Mouse (Mus musculus) forebrain, embryonic 12.5 days (tissue): ENCODE results near the gene Tnr. TPM values are rescaled to one million over a fixed set of nuclear protein-coding genes. Genes with fewer than 3 reads are reported as not detected.

Source experiments
- ATAC-seq: fragments of 200-750 bp; cut with Nextera tagmentation; 2 replicates; pipeline ENCODE4 v1.8.0; 2017; ENCODE audit warnings: moderate TSS enrichment; ENCODE audit not compliant: low FRiP score
- H3K27ac ChIP-seq: fragments of 300-500 bp; sonication (generic); 2 replicates; pipeline ENCODE4 v1.5.1; 2016; ENCODE audit warnings: mild to moderate bottlenecking
- H3K27me3 ChIP-seq: fragments of 300-500 bp; sonication (generic); 2 replicates; pipeline ENCODE4 v1.6.1; 2016; ENCODE audit warnings: mild to moderate bottlenecking
- H3K36me3 ChIP-seq: fragments of 300-500 bp; sonication (generic); replicated peaks from 2 replicates; pipeline ENCODE4 v1.6.1; 2016; ENCODE audit warnings: mild to moderate bottlenecking
- H3K4me1 ChIP-seq: fragments of 300-500 bp; sonication (generic); 2 replicates; pipeline ENCODE4 v1.6.1; 2016
- H3K4me2 ChIP-seq: fragments of 300-500 bp; sonication (generic); 2 replicates; pipeline ENCODE4 v1.6.1; 2016; ENCODE audit warnings: mild to moderate bottlenecking, moderate library complexity
- H3K4me3 ChIP-seq: fragments of 300-500 bp; sonication (generic); replicated peaks from 2 replicates; pipeline ENCODE4 v1.5.1; 2016; ENCODE audit warnings: mild to moderate bottlenecking
- H3K9ac ChIP-seq: fragments of 300-500 bp; sonication (generic); 2 replicates; pipeline ENCODE4 v1.6.1; 2016; ENCODE audit warnings: mild to moderate bottlenecking
- H3K9me3 ChIP-seq: fragments of 300-500 bp; sonication (generic); 2 replicates; pipeline ENCODE4 v1.6.1; 2016
- WGBS: fragments of 180-500 bp; shearing (Covaris S2); methylation state at CpG from one replicate; pipeline ENCODE4 v1.1.7; 2016; 5-methylcytosine and 5-hydroxymethylcytosine counted together
- polyA plus RNA-seq: library from polyadenylated mRNA; unstranded; fragments of >200 nt; fragmentation: Nextera tagmentation; extraction: Ambion mirVana; gene quantifications from 2 replicates; pipeline ENCODE4 v1.2.1, GENCODE M21; 2016

The Tnr gene
- polyA plus RNA-seq, 1 experiment from 2014 or later = 0.75 TPM

DNA sequence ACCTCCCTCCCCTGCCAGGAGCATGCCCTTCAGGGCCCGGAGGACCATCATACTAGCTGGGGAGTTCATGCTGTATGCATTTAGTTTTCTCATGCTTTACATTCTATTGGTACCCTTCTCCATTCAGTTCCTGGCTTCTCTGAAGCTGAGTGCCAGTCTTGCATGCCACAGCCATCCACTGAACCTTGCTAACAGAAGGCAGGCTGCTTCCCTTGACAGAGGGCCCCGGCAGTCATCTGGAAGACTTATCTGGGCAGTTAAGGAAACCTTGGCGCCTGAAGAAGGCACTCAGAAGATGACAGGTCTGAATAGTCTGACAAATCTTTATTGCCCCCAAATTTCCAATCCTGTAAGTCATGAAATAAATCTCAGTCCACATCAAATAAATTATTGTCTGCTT, 131.7 kb downstream of the Tnr start:
- no peak for ATAC-seq
- H3K9me3 ChIP-seq = no peaks in the 10 kb centered on the region
- no peak overlapping the region for H3K4me2 ChIP-seq
- no peaks in the 10 kb centered on the region for H3K36me3 ChIP-seq
- H3K4me3 ChIP-seq = no peak overlapping the region
- 90% methylated on average over 3 of the region's 3 CpGs for WGBS
- H3K4me1 ChIP-seq = peaks cover 18% of the 10 kb centered on the region
- H3K9ac ChIP-seq = no peak overlapping the region
- H3K27ac ChIP-seq = no peak overlapping the region
- H3K27me3 ChIP-seq = no peaks in the 10 kb centered on the region

DNA sequence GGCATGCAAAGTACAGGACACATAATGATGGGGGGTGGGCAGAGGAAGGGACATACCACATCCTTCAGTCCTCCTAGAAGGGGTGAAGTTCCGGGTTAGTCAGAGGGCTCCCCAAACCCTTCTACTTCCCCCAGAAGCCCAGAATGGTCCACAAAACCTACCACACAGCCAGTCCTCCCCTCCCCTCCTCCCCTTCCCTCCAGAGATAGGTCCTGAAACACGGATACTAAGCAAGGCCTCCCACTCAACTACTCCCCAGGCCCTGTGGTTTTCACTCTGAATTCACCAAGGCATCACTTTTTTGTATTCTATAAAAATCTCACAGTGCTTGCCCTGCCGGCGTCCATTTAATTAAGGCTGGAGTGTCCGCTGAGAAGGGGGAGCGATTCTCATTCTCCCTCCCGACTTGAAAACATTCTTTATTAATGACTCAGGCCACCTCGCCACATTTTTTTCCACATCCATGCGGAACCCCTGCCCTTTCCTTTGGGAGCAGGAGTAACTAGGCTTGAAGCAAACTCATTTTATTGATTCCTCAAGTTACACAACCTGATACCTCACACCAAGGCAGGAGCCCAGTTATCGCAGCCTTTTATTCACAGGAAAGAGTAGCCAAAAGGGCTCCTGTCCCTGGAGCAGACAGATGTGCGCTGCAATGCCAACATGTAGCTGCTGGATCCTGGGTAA, 134.4 kb downstream of the Tnr start:
- no peaks in the 10 kb centered on the region for H3K9me3 ChIP-seq
- H3K4me2 ChIP-seq = no peak overlapping the region; the same call in 1 of the 2 replicates
- ATAC-seq = 0 out of 2 replicates have a peak, but pooled peaks have one; percentile 27
- no peaks in the 10 kb centered on the region for H3K36me3 ChIP-seq
- peaks cover 20% of the 10 kb centered on the region for H3K4me1 ChIP-seq
- H3K9ac ChIP-seq = no peak overlapping the region
- H3K27me3 ChIP-seq = no peaks in the 10 kb centered on the region
- no peak overlapping the region for H3K27ac ChIP-seq
- 18% methylated on average over 11 of the region's 11 CpGs for WGBS
- H3K4me3 ChIP-seq = no peak overlapping the region

DNA sequence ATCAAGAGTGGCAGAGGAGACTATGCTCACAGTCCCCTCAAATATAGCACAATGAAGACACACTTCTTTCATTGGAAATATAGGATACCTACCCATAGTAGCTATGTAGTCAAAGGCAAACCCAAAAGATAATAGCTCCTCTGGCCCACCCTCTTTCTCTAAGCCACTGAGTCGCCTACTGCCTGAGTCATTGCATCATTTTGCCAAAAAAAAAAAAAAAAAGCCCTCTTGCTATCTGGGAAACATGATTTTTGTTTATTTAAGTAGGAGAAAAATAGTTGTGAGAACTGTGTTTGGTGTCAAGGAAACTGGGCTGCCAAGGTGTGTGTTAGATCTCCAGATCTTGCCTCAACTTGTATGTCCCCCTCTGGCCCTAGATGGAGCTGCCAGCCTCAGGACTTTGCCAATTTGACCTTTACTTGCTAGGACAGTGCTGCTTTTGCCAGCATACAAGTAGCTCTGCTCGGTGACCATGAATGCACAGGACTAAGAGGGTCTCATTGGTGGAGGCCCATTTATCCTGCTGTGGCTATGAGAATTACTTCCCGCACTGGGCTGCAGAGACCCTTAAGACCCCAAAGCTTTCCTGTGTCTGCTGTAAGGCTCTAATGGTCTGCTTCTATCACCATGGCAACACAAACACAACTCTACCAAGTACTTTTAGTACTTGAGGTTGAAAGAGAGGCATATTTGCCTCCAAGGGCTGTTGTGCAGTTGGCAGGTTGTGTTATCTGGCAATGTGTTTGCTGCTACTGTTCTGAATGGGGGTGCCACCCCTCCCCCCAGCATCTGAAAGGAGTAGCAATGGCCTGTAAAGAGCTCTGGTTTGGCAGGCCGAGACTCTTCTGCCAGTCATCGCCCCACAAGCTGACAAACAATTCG, 137.3 kb downstream of the Tnr start:
- Histone ChIP-seq H3K9ac (no peak overlapping the region), H3K9me3 (no peaks in the 10 kb centered on the region), H3K36me3 (no peaks in the 10 kb centered on the region), H3K27me3 (no peaks in the 10 kb centered on the region), H3K27ac (no peak overlapping the region), H3K4me2 (no peak overlapping the region), H3K4me3 (no peak overlapping the region), H3K4me1 (peaks cover 20% of the 10 kb centered on the region)
- ATAC-seq = peak; percentile 37; the same call in 1 of the 2 replicates
- WGBS = 51% methylated on average over 6 of the region's 6 CpGs

DNA sequence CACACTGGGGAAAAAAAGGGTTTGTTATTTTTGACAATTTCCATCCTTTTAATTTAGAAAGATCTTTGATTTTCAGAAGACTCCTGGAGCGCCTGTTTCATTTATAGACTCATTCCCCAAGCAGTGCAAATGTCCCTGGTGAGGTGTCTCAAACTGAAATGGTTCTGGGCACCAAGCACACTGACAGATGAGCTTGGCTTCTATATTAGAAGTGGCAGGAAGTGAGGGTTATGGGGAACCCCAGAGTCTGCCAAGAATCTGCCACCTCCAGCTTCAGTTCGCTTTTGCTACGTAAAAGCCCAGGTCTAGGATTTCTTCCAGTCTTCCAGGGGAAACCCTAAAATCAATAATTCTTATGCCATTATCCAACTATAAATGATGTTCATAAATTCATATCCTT, 140.9 kb downstream of the Tnr start:
- H3K9me3 ChIP-seq = no peaks in the 10 kb centered on the region

DNA sequence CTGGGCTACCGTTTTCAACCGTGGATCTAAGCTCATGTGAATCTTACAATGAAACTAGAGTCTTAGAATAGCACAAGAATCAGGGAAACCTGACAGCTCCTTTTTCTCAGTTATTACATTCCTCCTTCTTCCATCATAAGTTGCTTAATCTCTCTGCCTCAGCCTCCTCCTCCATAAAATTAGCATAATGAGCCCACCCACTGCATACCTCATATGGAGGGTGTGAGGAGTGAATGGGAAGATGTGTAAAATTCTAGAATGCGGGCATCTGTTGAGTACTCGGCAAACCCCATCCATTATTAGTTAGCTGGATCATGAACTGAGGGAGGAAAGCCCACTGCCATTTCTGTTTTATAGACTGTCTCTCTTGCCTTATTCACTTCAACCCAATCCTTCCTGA, 141.4 kb downstream of the Tnr start:
- Histone ChIP-seq H3K9ac (no peak overlapping the region), H3K4me2 (no peak overlapping the region), H3K4me3 (no peak overlapping the region), H3K27ac (no peak overlapping the region), H3K27me3 (no peaks in the 10 kb centered on the region), H3K36me3 (no peaks in the 10 kb centered on the region), H3K4me1 (peaks cover 6% of the 10 kb centered on the region), H3K9me3 (no peaks in the 10 kb centered on the region)
- 81% methylated on average over 4 of the region's 4 CpGs for WGBS
- ATAC-seq = no peak

More for the DNA sequence above, 140.9 kb downstream of the Tnr start:
- ATAC-seq = no peak
- H3K4me2 ChIP-seq = no peak overlapping the region
- WGBS = 89% methylated on average over 3 of the region's 3 CpGs
- H3K9ac ChIP-seq = no peak overlapping the region
- H3K27me3 ChIP-seq = no peaks in the 10 kb centered on the region
- H3K4me3 ChIP-seq = no peak overlapping the region
- H3K27ac ChIP-seq = no peak overlapping the region
- H3K36me3 ChIP-seq = no peaks in the 10 kb centered on the region
- H3K4me1 ChIP-seq = peaks cover 6% of the 10 kb centered on the region

DNA sequence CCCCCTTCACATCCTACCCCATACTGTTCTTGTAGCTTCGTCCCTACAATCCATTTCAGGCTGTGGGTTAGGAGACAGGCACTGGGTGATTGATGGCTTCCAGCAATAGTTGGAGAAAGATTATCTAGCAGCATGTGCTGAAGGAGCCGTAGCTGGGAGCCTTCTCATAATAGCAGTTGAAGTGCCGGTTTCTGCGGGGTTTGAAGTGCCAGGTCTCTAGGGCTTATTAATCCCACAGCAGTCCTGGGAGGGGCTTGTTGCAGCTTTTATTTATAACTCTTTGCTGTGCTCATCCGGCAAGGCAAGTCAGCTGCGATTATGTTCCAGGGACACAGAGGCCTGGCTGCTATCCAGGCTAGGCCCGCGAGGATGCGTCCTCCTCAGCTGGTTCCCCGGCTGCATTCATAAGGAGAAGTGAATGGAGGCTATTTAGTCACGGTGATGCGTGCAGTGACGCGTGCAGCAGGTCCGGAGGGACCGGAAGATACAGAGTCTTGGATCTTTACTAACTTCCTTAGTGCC, 147.1 kb downstream of the Tnr start:
- Histone ChIP-seq H3K4me2 (peak overlapping the region; percentile 33), H3K9ac (peak overlapping the region; percentile 4; the same call in 1 of the 2 replicates), H3K9me3 (no peaks in the 10 kb centered on the region), H3K27me3 (no peaks in the 10 kb centered on the region), H3K4me3 (no peak overlapping the region; the same call in 1 of the 2 replicates), H3K27ac (peak overlapping the region; percentile 36; the same call in 1 of the 2 replicates), H3K4me1 (peaks cover 14% of the 10 kb centered on the region), H3K36me3 (no peaks in the 10 kb centered on the region)
- ATAC-seq = peak; percentile 74
- WGBS = 16% methylated on average over 16 of the region's 16 CpGs

DNA sequence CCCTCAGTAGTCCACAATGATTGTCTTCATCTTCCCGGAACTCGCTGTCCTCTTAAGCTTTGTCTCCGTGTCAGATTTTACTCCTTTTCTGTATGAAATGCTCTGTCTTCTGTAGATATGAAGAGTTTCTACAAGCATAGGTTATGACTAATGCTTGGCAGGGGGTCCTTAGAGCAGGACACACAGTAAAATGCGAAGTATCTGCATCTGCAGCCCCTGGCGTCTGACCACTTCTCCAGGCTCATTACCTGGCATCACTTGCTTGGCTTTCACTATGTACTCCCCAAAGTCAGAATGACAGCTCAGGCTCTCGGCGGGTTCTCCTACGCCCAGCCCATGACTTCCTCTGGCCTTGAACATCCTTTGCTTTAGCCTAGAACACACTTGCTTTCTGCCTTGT, 147.6 kb downstream of the Tnr start:
- WGBS = 83% methylated on average over 8 of the region's 8 CpGs
- no peak overlapping the region for H3K9ac ChIP-seq
- H3K27ac ChIP-seq = peak overlapping the region; percentile 36; the same call in 1 of the 2 replicates
- H3K4me2 ChIP-seq = peak overlapping the region; percentile 33
- ATAC-seq = no peak
- H3K36me3 ChIP-seq = no peaks in the 10 kb centered on the region
- H3K4me3 ChIP-seq = no peak overlapping the region
- H3K9me3 ChIP-seq = no peaks in the 10 kb centered on the region
- H3K4me1 ChIP-seq = peaks cover 14% of the 10 kb centered on the region
- H3K27me3 ChIP-seq = no peaks in the 10 kb centered on the region

DNA sequence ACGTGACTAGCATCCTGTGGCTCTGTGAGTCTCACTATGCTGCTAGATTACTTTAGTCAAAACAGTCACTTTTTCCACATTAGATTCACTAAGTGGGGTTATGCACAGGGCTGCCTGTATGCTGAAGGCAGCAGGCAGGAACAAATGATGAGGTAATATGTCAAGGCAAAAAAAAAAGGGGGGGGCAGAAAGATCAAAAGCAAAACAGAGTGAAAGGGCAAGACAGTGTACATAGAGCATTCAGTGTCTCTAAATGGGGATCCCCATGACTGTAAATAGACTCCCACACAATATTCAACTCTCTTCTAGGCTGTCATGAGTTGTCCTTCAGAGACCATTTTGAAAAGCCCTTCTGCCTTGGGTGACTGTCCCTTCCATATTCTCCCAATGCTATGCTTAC, 150.7 kb downstream of the Tnr start:
- Histone ChIP-seq H3K36me3 (no peaks in the 10 kb centered on the region), H3K4me3 (no peak overlapping the region), H3K27me3 (no peaks in the 10 kb centered on the region), H3K9ac (no peak overlapping the region), H3K27ac (no peak overlapping the region), H3K9me3 (no peaks in the 10 kb centered on the region), H3K4me2 (no peak overlapping the region), H3K4me1 (peaks cover 14% of the 10 kb centered on the region)
- 60% methylated on average over 1 of the region's 1 CpGs for WGBS
- no peak for ATAC-seq

DNA sequence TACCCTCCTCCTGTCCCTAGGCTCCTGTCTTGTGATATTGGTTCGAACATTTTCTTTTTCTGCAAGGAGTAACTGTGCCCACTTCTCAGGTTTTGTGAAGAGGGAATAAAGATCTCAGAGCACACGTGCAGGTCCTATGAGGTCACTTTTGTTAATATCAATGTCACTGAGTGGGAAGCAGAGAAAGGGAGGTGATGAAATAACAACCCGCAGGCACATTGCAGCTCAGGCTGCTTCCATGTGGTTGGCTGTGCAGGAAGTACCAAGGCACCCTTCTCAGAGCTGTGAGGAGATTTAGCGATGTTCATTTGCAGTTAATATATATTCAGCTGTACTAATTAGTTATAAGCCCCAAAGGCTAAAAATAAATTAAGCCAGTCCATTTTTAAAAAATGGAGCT, 151.9 kb downstream of the Tnr start:
- no peak for ATAC-seq
- H3K9ac ChIP-seq = no peak overlapping the region
- H3K4me1 ChIP-seq = peaks cover 9% of the 10 kb centered on the region
- H3K27me3 ChIP-seq = no peaks in the 10 kb centered on the region
- H3K27ac ChIP-seq = no peak overlapping the region
- H3K4me2 ChIP-seq = no peak overlapping the region
- no peak overlapping the region for H3K4me3 ChIP-seq
- 75% methylated on average over 4 of the region's 4 CpGs for WGBS
- H3K9me3 ChIP-seq = no peaks in the 10 kb centered on the region
- no peaks in the 10 kb centered on the region for H3K36me3 ChIP-seq

DNA sequence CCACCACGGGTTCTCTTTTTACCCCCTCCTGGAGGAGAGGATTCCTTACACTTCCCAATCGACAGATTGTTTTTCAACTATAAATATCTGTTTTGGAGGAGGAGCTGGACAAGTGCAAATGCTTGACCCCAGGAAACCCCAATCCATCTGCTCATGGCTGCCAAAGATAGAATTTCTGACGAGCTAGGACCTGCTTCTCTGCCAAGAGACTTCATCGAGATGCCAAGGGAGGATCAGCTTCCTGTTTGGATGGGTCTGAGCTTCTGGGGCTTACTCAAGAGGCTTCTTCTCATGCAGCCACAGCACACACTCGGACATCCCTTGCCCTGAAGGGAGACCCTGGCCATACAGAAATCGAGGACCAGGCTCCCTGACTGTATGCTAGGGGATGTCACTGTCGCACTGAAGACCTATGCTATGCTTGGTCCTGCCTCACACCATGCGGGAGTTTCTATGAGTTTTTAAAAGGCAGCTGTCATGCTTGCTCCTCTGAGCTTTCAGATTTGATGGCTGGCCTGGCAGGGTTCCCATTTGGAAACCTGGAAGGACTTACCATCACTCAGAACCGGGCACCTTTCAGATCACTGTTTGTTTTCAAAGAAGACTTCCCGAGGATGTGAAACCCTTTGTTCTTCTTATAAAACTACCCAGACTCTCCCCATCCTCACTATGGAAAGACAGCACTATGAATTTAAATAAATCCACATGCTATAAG, 154.8 kb downstream of the Tnr start:
- Histone ChIP-seq H3K4me3 (no peak overlapping the region), H3K9me3 (no peaks in the 10 kb centered on the region), H3K9ac (no peak overlapping the region), H3K4me1 (0 out of 2 replicates have a peak, but pooled peaks cover 2% of the 10 kb centered on the region), H3K27ac (no peak overlapping the region), H3K27me3 (no peaks in the 10 kb centered on the region), H3K36me3 (no peaks in the 10 kb centered on the region), H3K4me2 (no peak overlapping the region)
- 76% methylated on average over 10 of the region's 10 CpGs for WGBS
- ATAC-seq = no peak

DNA sequence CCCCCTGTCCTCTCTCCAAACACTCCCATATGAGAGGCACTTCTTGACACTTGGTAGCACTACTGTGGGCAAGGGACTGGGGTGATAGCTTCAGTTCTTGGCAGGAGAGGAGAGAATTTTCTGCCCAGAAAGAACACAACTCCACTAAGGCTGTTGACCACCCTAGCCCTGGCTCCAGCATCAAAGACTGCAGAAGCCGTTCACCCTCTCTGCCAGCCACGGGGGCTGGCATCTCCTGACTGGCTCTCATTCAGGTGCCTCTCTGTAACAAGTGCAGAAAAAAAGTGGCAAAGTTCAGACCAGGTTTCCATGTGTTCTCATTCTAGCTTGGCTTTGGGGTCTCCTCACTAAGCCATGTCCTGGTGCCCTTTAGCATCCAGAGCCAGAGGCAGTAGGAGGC, 157.7 kb downstream of the Tnr start:
- no peak for ATAC-seq
- WGBS = 75% methylated on average over 2 of the region's 2 CpGs
- H3K4me1 ChIP-seq = peaks cover 8% of the 10 kb centered on the region; the same call in 1 of the 2 replicates
- H3K9ac ChIP-seq = no peak overlapping the region
- H3K36me3 ChIP-seq = no peaks in the 10 kb centered on the region
- H3K4me3 ChIP-seq = no peak overlapping the region
- no peaks in the 10 kb centered on the region for H3K27me3 ChIP-seq
- no peaks in the 10 kb centered on the region for H3K9me3 ChIP-seq
- H3K27ac ChIP-seq = no peak overlapping the region
- H3K4me2 ChIP-seq = no peak overlapping the region
